Mouse (Mus musculus): ENCODE results near the gene Gm20422. TPM values are rescaled to one million over a fixed set of nuclear protein-coding genes. Genes with fewer than 3 reads are reported as not detected.

Gene Gm20422
- polyA plus RNA-seq, 1 experiment = not detected

GRCm38 (mm10) chr8:69749544-69750454 is 24.9 kb downstream of the Gm20422 start, which contains the start of gene Zfp963:
TSS of gene Zfp963 (minus strand) at chr8:69749970.
- no peak for TF ChIP-seq CTCF (IDR thresholded peaks at IDR 0.05; ENCODE audit: low read depth, low read length)
- no peak; the same call in 1 of the 2 replicates for TF ChIP-seq EP300 (IDR thresholded peaks at IDR 0.05; ENCODE audit: insufficient read depth, low read depth, low read length)
- TF ChIP-seq POLR2A (IDR thresholded peaks at IDR 0.05; ENCODE audit: insufficient read depth, low read length) = peak; percentile 96

GRCm38 (mm10) chr8:69741231-69741630 is 33.5 kb downstream of the Gm20422 start:
- Histone ChIP-seq H3K36me3 (ENCODE audit: control insufficient read depth, insufficient read depth, low read length, poor library complexity, severe bottlenecking) (peaks cover 2% of the 10 kb centered on the region; the same call in 1 of the 2 replicates), H3K4me1 (ENCODE audit: control insufficient read depth, insufficient read depth, low read length) (no peaks in the 10 kb centered on the region), H3K27me3 (ENCODE audit: control insufficient read depth, insufficient read depth, low read length, poor library complexity, severe bottlenecking) (no peaks in the 10 kb centered on the region), H3K9me3 (replicated peaks; ENCODE audit: control insufficient read depth, insufficient read depth, low read length, poor library complexity, severe bottlenecking) (no peaks in the 10 kb centered on the region), H3K9ac (ENCODE audit: low read depth, poor library complexity, severe bottlenecking) (no peak overlapping the region), H3K27ac (ENCODE audit: insufficient read depth, low read length) (no peak overlapping the region), H3K4me3 (ENCODE audit: low read depth, low read length) (no peak overlapping the region)
- TF ChIP-seq CTCF (IDR thresholded peaks at IDR 0.05; ENCODE audit: low read depth, low read length) (no peak), EP300 (IDR thresholded peaks at IDR 0.05; ENCODE audit: insufficient read depth, low read depth, low read length) (no peak), POLR2A (IDR thresholded peaks at IDR 0.05; ENCODE audit: insufficient read depth, low read length) (no peak)

More at GRCm38 (mm10) chr8:69749544-69750454, 24.9 kb downstream of the Gm20422 start, which contains the start of gene Zfp963:
- no peaks in the 10 kb centered on the region for H3K9me3 ChIP-seq (replicated peaks; ENCODE audit: control insufficient read depth, insufficient read depth, low read length, poor library complexity, severe bottlenecking)
- H3K4me1 ChIP-seq (ENCODE audit: control insufficient read depth, insufficient read depth, low read length) = no peaks in the 10 kb centered on the region
- peak within 1 kb of the TSS; percentile 75 for H3K4me3 ChIP-seq (ENCODE audit: low read depth, low read length)
- H3K27ac ChIP-seq (ENCODE audit: insufficient read depth, low read length) = peak within 1 kb of the TSS; percentile 54
- no peaks in the 10 kb centered on the region for H3K36me3 ChIP-seq (ENCODE audit: control insufficient read depth, insufficient read depth, low read length, poor library complexity, severe bottlenecking)
- H3K27me3 ChIP-seq (ENCODE audit: control insufficient read depth, insufficient read depth, low read length, poor library complexity, severe bottlenecking) = no peaks in the 10 kb centered on the region
- peak within 1 kb of the TSS; percentile 49 for H3K9ac ChIP-seq (ENCODE audit: low read depth, poor library complexity, severe bottlenecking)

GRCm38 (mm10) chr8:69740763-69741162 is 33.9 kb downstream of the Gm20422 start:
- TF ChIP-seq EP300 (IDR thresholded peaks at IDR 0.05; ENCODE audit: insufficient read depth, low read depth, low read length) (no peak), CTCF (IDR thresholded peaks at IDR 0.05; ENCODE audit: low read depth, low read length) (no peak), POLR2A (IDR thresholded peaks at IDR 0.05; ENCODE audit: insufficient read depth, low read length) (no peak)
- Histone ChIP-seq H3K27ac (ENCODE audit: insufficient read depth, low read length) (no peak overlapping the region), H3K36me3 (ENCODE audit: control insufficient read depth, insufficient read depth, low read length, poor library complexity, severe bottlenecking) (peaks cover 2% of the 10 kb centered on the region; the same call in 1 of the 2 replicates), H3K4me3 (ENCODE audit: low read depth, low read length) (no peak overlapping the region), H3K9me3 (replicated peaks; ENCODE audit: control insufficient read depth, insufficient read depth, low read length, poor library complexity, severe bottlenecking) (no peaks in the 10 kb centered on the region), H3K9ac (ENCODE audit: low read depth, poor library complexity, severe bottlenecking) (no peak overlapping the region), H3K27me3 (ENCODE audit: control insufficient read depth, insufficient read depth, low read length, poor library complexity, severe bottlenecking) (no peaks in the 10 kb centered on the region), H3K4me1 (ENCODE audit: control insufficient read depth, insufficient read depth, low read length) (no peaks in the 10 kb centered on the region)

GRCm38 (mm10) chr8:69735495-69735894 is 39.2 kb downstream of the Gm20422 start:
- no peaks in the 10 kb centered on the region for H3K27me3 ChIP-seq (ENCODE audit: control insufficient read depth, insufficient read depth, low read length, poor library complexity, severe bottlenecking)

GRCm38 (mm10) chr8:69717232-69717580 is 57.5 kb downstream of the Gm20422 start:
- Histone ChIP-seq H3K4me3 (ENCODE audit: low read depth, low read length) (peak overlapping the region; percentile 67), H3K36me3 (ENCODE audit: control insufficient read depth, insufficient read depth, low read length, poor library complexity, severe bottlenecking) (peaks cover 10% of the 10 kb centered on the region), H3K9me3 (replicated peaks; ENCODE audit: control insufficient read depth, insufficient read depth, low read length, poor library complexity, severe bottlenecking) (no peaks in the 10 kb centered on the region), H3K9ac (ENCODE audit: low read depth, poor library complexity, severe bottlenecking) (peak overlapping the region; percentile 71), H3K27ac (ENCODE audit: insufficient read depth, low read length) (peak overlapping the region; percentile 39; the same call in 1 of the 2 replicates), H3K4me1 (ENCODE audit: control insufficient read depth, insufficient read depth, low read length) (no peaks in the 10 kb centered on the region), H3K27me3 (ENCODE audit: control insufficient read depth, insufficient read depth, low read length, poor library complexity, severe bottlenecking) (no peaks in the 10 kb centered on the region)
- TF ChIP-seq EP300 (IDR thresholded peaks at IDR 0.05; ENCODE audit: insufficient read depth, low read depth, low read length) (no peak), CTCF (IDR thresholded peaks at IDR 0.05; ENCODE audit: low read depth, low read length) (no peak), POLR2A (IDR thresholded peaks at IDR 0.05; ENCODE audit: insufficient read depth, low read length) (no peak)

More at GRCm38 (mm10) chr8:69735495-69735894, 39.2 kb downstream of the Gm20422 start:
- Histone ChIP-seq H3K9me3 (replicated peaks; ENCODE audit: control insufficient read depth, insufficient read depth, low read length, poor library complexity, severe bottlenecking) (no peaks in the 10 kb centered on the region), H3K9ac (ENCODE audit: low read depth, poor library complexity, severe bottlenecking) (no peak overlapping the region), H3K4me1 (ENCODE audit: control insufficient read depth, insufficient read depth, low read length) (no peaks in the 10 kb centered on the region), H3K27ac (ENCODE audit: insufficient read depth, low read length) (no peak overlapping the region), H3K36me3 (ENCODE audit: control insufficient read depth, insufficient read depth, low read length, poor library complexity, severe bottlenecking) (no peaks in the 10 kb centered on the region), H3K4me3 (ENCODE audit: low read depth, low read length) (no peak overlapping the region)
- TF ChIP-seq EP300 (IDR thresholded peaks at IDR 0.05; ENCODE audit: insufficient read depth, low read depth, low read length) (no peak), CTCF (IDR thresholded peaks at IDR 0.05; ENCODE audit: low read depth, low read length) (no peak), POLR2A (IDR thresholded peaks at IDR 0.05; ENCODE audit: insufficient read depth, low read length) (no peak)

Data from ES-Bruce4 (cell line).